ENCODE assay signal across 8 mouse cellular contexts in the genomic region with DNA sequence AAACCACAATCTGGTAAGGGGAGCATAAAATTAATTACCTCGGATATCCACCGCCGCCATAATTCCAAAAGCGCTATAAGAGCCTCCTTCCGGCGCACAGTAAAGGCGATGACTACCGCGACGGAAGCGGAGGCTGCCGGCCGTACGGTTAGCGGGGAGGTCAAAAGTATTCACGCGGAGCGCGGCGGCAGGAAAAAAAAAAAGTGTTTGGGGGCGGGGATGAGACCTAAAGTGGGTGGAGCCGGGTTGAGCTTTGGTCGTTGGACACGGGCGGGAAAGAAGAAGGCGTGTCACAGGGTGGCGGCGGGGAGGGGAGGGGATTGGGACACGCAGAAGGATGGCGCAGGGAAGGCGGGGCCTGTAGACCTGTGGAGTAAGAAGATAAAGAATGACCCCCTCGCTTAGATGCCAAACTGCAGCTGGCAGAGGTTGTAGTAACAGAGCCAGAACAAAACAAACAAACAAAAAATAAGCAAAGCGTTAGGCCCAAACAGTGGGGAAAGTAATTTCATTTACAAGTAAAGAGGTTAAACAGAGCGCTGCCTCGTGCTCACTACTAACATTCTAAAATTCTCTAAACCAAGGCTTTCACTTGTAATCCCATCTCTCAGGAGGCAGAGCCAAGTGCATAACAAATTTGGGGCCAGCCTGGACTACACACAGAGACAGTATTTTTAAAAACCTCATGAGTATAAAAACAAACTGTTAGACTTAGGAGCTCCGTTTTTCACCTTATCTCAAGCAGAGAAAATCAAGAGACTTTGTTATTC. TPM values are rescaled to one million over a fixed set of nuclear protein-coding genes. Genes with fewer than 3 reads are reported as not detected.
DNase-seq lines count a peak whose midpoint lies in the region; ATAC-seq lines count a peak whose summit lies in the region.

Gene Med6 (minus strand): TSS at position 107 of the 770 bp plus-strand sequence.

- 0 out of 2 replicates have a peak, but pooled peaks cover 5% of the 10 kb centered on the region for H3K36me3 ChIP-seq in hindbrain, embryonic 15.5 days

- WGBS in hindbrain, embryonic 15.5 days: 4% methylated on average over 36 of the region's 36 CpGs

- peak within 1 kb of the TSS; percentile 83 for H3K9ac ChIP-seq in hindbrain, embryonic 15.5 days

- H3K27ac ChIP-seq in hindbrain, embryonic 15.5 days (replicated peaks): peak within 1 kb of the TSS; percentile 75

- H3K9me3 ChIP-seq in hindbrain, embryonic 15.5 days: no peaks in the 10 kb centered on the region

- H3K4me2 ChIP-seq in hindbrain, embryonic 15.5 days: peak within 1 kb of the TSS; percentile 83

- H3K4me3 ChIP-seq in hindbrain, embryonic 15.5 days: peak within 1 kb of the TSS; percentile 99

- ATAC-seq in hindbrain, embryonic 15.5 days (ENCODE audit: low FRiP score, low read depth): peak; percentile 98

- DNase-seq in T-cell, adult 2 months (ENCODE audit: low spot score): peak; percentile 92
- peak; percentile 89 to 92 for DNase-seq in cerebellum, postnatal 36 days
- DNase-seq in frontal cortex, postnatal 36 days (ENCODE audit: low spot score in 2 of 2): peak; percentile 87 to 89
- peak; percentile 87 for DNase-seq in left cerebral cortex, adult 11 months (ENCODE audit: low spot score)
- DNase-seq in lung, postnatal 4 days: peak; percentile 95 to 96
- DNase-seq in retina, postnatal 7 days (ENCODE audit: low read depth, low spot score): peak; percentile 96
- peak; percentile 85 for DNase-seq in urinary bladder, adult 2 months (ENCODE audit: low spot score)

- peaks cover 13% of the 10 kb centered on the region for H3K4me1 ChIP-seq in hindbrain, embryonic 15.5 days (replicated peaks)

- peaks cover 2% of the 10 kb centered on the region; the same call in 1 of the 2 replicates for H3K27me3 ChIP-seq in hindbrain, embryonic 15.5 days

RNA-seq across cellular contexts. Expression of gene Med6, which starts in this region (rescaled TPM):
- 39.4 and 42.4 TPM in 2 replicates for polyA plus RNA-seq in hindbrain, embryonic 15.5 days (2015; fragmentation: Nextera tagmentation; extraction: Ambion mirVana)
- 33.0 and 41.8 TPM in 2 replicates for polyA plus RNA-seq in urinary bladder, adult 2 months (2012; rRNA removed)

Comparison
In these comparisons a context has a peak if more than half of its experiments do, and no peak if none do; other contexts are left out.
1. Peak in every context shown above with its lines: DNase-seq, ATAC-seq, H3K4me3 ChIP-seq and H3K27ac ChIP-seq.